In genomic region chr9:84032669-84033341, GRCm38 (mm10) we compare ENCODE assay signal across 8 mouse cellular contexts.
DNase-seq lines count a peak whose midpoint lies in the region; ATAC-seq and TF ChIP-seq lines count a peak whose summit lies in the region.

No protein-coding gene starts in this region.

- TF ChIP-seq POLR2A in kidney, adult 2 months (IDR thresholded peaks at IDR 0.05; ENCODE audit: low read depth, low read length) = no peak

- H3K9me3 ChIP-seq in kidney, postnatal 0 days (replicated peaks; ENCODE audit: low read length) = no peaks in the 10 kb centered on the region
- no peaks in the 10 kb centered on the region for H3K9me3 ChIP-seq in forebrain, embryonic 15.5 days
- no peaks in the 10 kb centered on the region for H3K9me3 ChIP-seq in hindbrain, embryonic 13.5 days
- H3K9me3 ChIP-seq in neural tube, embryonic 14.5 days (ENCODE audit: control insufficient read depth, low read length) = no peaks in the 10 kb centered on the region

- DNase-seq in kidney, postnatal 0 days (ENCODE audit: low spot score) = no peak
- no peak for DNase-seq in kidney, adult 2 months
- DNase-seq in ovary, postnatal 10 days (ENCODE audit: low spot score) = no peak
- DNase-seq in adrenal gland, postnatal 36 days = no peak
- no peak for DNase-seq in kidney, adult 8-10 months

- no peak overlapping the region for H3K4me3 ChIP-seq in kidney, postnatal 0 days (replicated peaks; ENCODE audit: low read depth, low read length)
- H3K4me3 ChIP-seq in kidney, adult 2 months (ENCODE audit: insufficient read depth, low read depth, low read length) = no peak overlapping the region
- H3K4me3 ChIP-seq in forebrain, embryonic 15.5 days = peak overlapping the region; percentile 20
- peak overlapping the region; percentile 25 for H3K4me3 ChIP-seq in hindbrain, embryonic 13.5 days
- H3K4me3 ChIP-seq in neural tube, embryonic 14.5 days (ENCODE audit: low read depth, low read length) = no peak overlapping the region

- WGBS in kidney, postnatal 0 days = 29% methylated on average over 19 of the region's 19 CpGs
- WGBS in kidney, adult 2 months = 56% methylated on average over 19 of the region's 19 CpGs
- WGBS in forebrain, embryonic 15.5 days = 2% methylated on average over 19 of the region's 19 CpGs
- WGBS in hindbrain, embryonic 13.5 days = 8% methylated on average over 19 of the region's 19 CpGs
- WGBS in neural tube, embryonic 14.5 days = 19% methylated on average over 19 of the region's 19 CpGs

- peaks cover 3% of the 10 kb centered on the region; the same call in 1 of the 2 replicates for H3K4me1 ChIP-seq in kidney, postnatal 0 days (replicated peaks; ENCODE audit: insufficient read depth, low read length)
- no peaks in the 10 kb centered on the region for H3K4me1 ChIP-seq in kidney, adult 2 months (ENCODE audit: control insufficient read depth, insufficient read depth, low read length)
- H3K4me1 ChIP-seq in forebrain, embryonic 15.5 days = peaks cover 19% of the 10 kb centered on the region
- H3K4me1 ChIP-seq in hindbrain, embryonic 13.5 days (replicated peaks) = peaks cover 30% of the 10 kb centered on the region
- H3K4me1 ChIP-seq in neural tube, embryonic 14.5 days (ENCODE audit: control insufficient read depth, insufficient read depth, low read length) = peaks cover 6% of the 10 kb centered on the region; the same call in 1 of the 2 replicates

- H3K4me2 ChIP-seq in kidney, postnatal 0 days (ENCODE audit: low read length) = 0 out of 2 replicates have a peak overlapping the region, but pooled peaks have one; percentile 1
- H3K4me2 ChIP-seq in forebrain, embryonic 15.5 days (replicated peaks) = peak overlapping the region; percentile 41
- H3K4me2 ChIP-seq in hindbrain, embryonic 13.5 days = peak overlapping the region; percentile 47
- H3K4me2 ChIP-seq in neural tube, embryonic 14.5 days (ENCODE audit: low read depth, low read length) = peak overlapping the region; percentile 23; the same call in 1 of the 2 replicates

- no peaks in the 10 kb centered on the region for H3K27me3 ChIP-seq in kidney, postnatal 0 days (ENCODE audit: insufficient read depth, low read length)
- H3K27me3 ChIP-seq in kidney, adult 2 months (replicated peaks; ENCODE audit: control insufficient read depth, insufficient read depth, low read length) = no peaks in the 10 kb centered on the region
- no peaks in the 10 kb centered on the region for H3K27me3 ChIP-seq in forebrain, embryonic 15.5 days
- no peaks in the 10 kb centered on the region for H3K27me3 ChIP-seq in hindbrain, embryonic 13.5 days
- no peaks in the 10 kb centered on the region for H3K27me3 ChIP-seq in neural tube, embryonic 14.5 days (ENCODE audit: control insufficient read depth, insufficient read depth, low read length)

- H3K27ac ChIP-seq in kidney, postnatal 0 days = no peak overlapping the region
- no peak overlapping the region for H3K27ac ChIP-seq in kidney, adult 2 months (ENCODE audit: insufficient read depth, low read depth, low read length)
- peak overlapping the region; percentile 73 for H3K27ac ChIP-seq in forebrain, embryonic 15.5 days (replicated peaks)
- peak overlapping the region; percentile 89 for H3K27ac ChIP-seq in hindbrain, embryonic 13.5 days
- H3K27ac ChIP-seq in neural tube, embryonic 14.5 days (ENCODE audit: low read depth, low read length) = peak overlapping the region; percentile 64

- TF ChIP-seq CTCF in kidney, postnatal 0 days (IDR thresholded peaks at IDR 0.05; ENCODE audit: low read depth) = no peak
- TF ChIP-seq CTCF in kidney, adult 2 months (conservative IDR thresholded peaks at IDR 0.05; ENCODE audit: insufficient read depth, insufficient read length, low read depth, low read length) = no peak

- H3K9ac ChIP-seq in kidney, postnatal 0 days (ENCODE audit: low read depth, low read length) = no peak overlapping the region
- H3K9ac ChIP-seq in forebrain, embryonic 15.5 days (replicated peaks) = peak overlapping the region; percentile 28
- H3K9ac ChIP-seq in hindbrain, embryonic 13.5 days = peak overlapping the region; percentile 49; the same call in 1 of the 2 replicates
- no peak overlapping the region for H3K9ac ChIP-seq in neural tube, embryonic 14.5 days (replicated peaks; ENCODE audit: low read depth, low read length)

- no peaks in the 10 kb centered on the region for H3K36me3 ChIP-seq in kidney, postnatal 0 days (ENCODE audit: insufficient read depth, low read length)
- no peaks in the 10 kb centered on the region for H3K36me3 ChIP-seq in kidney, adult 2 months (ENCODE audit: control insufficient read depth, insufficient read depth, low read length)
- no peaks in the 10 kb centered on the region for H3K36me3 ChIP-seq in forebrain, embryonic 15.5 days
- H3K36me3 ChIP-seq in hindbrain, embryonic 13.5 days = no peaks in the 10 kb centered on the region
- H3K36me3 ChIP-seq in neural tube, embryonic 14.5 days (ENCODE audit: control insufficient read depth, insufficient read depth, low read length) = no peaks in the 10 kb centered on the region

- no peak for ATAC-seq in kidney, postnatal 0 days (replicated peaks; ENCODE audit: low FRiP score, low read depth)
- ATAC-seq in forebrain, embryonic 15.5 days (replicated peaks) = peak; percentile 93
- peak; percentile 95 for ATAC-seq in hindbrain, embryonic 13.5 days (ENCODE audit: low FRiP score)
- ATAC-seq in neural tube, embryonic 14.5 days (ENCODE audit: low read depth) = peak; percentile 96

Comparison
In these comparisons a context has a peak if more than half of its experiments do, and no peak if none do; other contexts are left out.
1. H3K27ac ChIP-seq: peak in forebrain, embryonic 15.5 days (single experiment), hindbrain, embryonic 13.5 days (single experiment) and neural tube, embryonic 14.5 days (single experiment); none in kidney, postnatal 0 days (single experiment) and kidney, adult 2 months (single experiment).
2. H3K4me3 ChIP-seq: peak in forebrain, embryonic 15.5 days (single experiment) and hindbrain, embryonic 13.5 days (single experiment); none in kidney, postnatal 0 days (single experiment), kidney, adult 2 months (single experiment) and neural tube, embryonic 14.5 days (single experiment).
3. H3K9ac ChIP-seq: peak in forebrain, embryonic 15.5 days (single experiment) and hindbrain, embryonic 13.5 days (single experiment); none in kidney, postnatal 0 days (single experiment) and neural tube, embryonic 14.5 days (single experiment).
4. Peak in every context shown above with its lines, with median percentiles within 50 percentile points of each other: H3K4me2 ChIP-seq.